Mouse (Mus musculus) stomach, embryonic 14.5 days (tissue): ENCODE measurements around the gene Bicral. TPM values are rescaled to one million over a fixed set of nuclear protein-coding genes. Genes with fewer than 3 reads are reported as not detected.

ENCODE experiments used
- ATAC-seq: fragments of 200-750 bp; cut with Nextera tagmentation; 2 replicates; pipeline ENCODE4 v1.8.0; 2017; ENCODE audit warnings: low read depth, moderate TSS enrichment; ENCODE audit not compliant: insufficient number of reproducible peaks, insufficient read depth, low FRiP score
- H3K27ac ChIP-seq: fragments of 300-500 bp; sonication (generic); 2 replicates; pipeline ENCODE4 v1.5.1; 2014; ENCODE audit warnings: mild to moderate bottlenecking, low read length, moderate library complexity, mixed read lengths
- H3K27me3 ChIP-seq: fragments of 300-500 bp; sonication (generic); 2 replicates; pipeline ENCODE4 v1.6.1; 2014; ENCODE audit warnings: low read length, control low read depth, mixed read lengths; ENCODE audit not compliant: control insufficient read depth, insufficient read depth
- H3K36me3 ChIP-seq: fragments of 300-500 bp; sonication (generic); 2 replicates; pipeline ENCODE4 v1.6.1; 2014; ENCODE audit warnings: mild to moderate bottlenecking, control low read depth, low read length, moderate library complexity, mixed read lengths; ENCODE audit not compliant: control insufficient read depth, insufficient read depth
- H3K4me1 ChIP-seq: fragments of 300-500 bp; sonication (generic); 2 replicates; pipeline ENCODE4 v1.6.1; 2014; ENCODE audit warnings: low read length, control low read depth, mixed read lengths; ENCODE audit not compliant: control insufficient read depth, insufficient read depth
- H3K4me2 ChIP-seq: fragments of 300-500 bp; sonication (generic); replicated peaks from 2 replicates; pipeline ENCODE4 v1.6.1; 2014; ENCODE audit warnings: low read depth, low read length, control low read depth
- H3K4me3 ChIP-seq: fragments of 300-500 bp; sonication (generic); 2 replicates; pipeline ENCODE4 v1.5.1; 2014; ENCODE audit warnings: low read depth, low read length, control low read depth
- H3K9ac ChIP-seq: fragments of 300-500 bp; sonication (generic); replicated peaks from 2 replicates; pipeline ENCODE4 v1.6.1; 2014; ENCODE audit warnings: low read depth, mild to moderate bottlenecking, control low read depth, low read length, moderate library complexity, mixed read lengths
- H3K9me3 ChIP-seq: fragments of 300-500 bp; sonication (generic); 2 replicates; pipeline ENCODE4 v1.6.1; 2016; ENCODE audit warnings: low read depth, low read length, control low read depth; ENCODE audit not compliant: control insufficient read depth
- WGBS: fragments of 180-500 bp; shearing (Covaris S2); extraction: QIAGEN DNeasy Blood & Tissue Kit; methylation state at CpG from one replicate; pipeline ENCODE4 v1.1.7; 2014; 5-methylcytosine and 5-hydroxymethylcytosine counted together
- polyA plus RNA-seq: library from polyadenylated mRNA; unstranded; fragments of >200 nt; fragmentation: Nextera tagmentation; extraction: Ambion mirVana; gene quantifications from 2 replicates; pipeline ENCODE4 v1.2.1, GENCODE M21; 2014

The Bicral gene
- polyA plus RNA-seq, 1 experiment from 2014 or later, result 6.6 TPM

- no peaks in the 10 kb centered on the region for H3K9me3 ChIP-seq
- no peak overlapping the region for H3K27ac ChIP-seq
- no peak for ATAC-seq
- no peak overlapping the region for H3K4me3 ChIP-seq
- peak overlapping the region; percentile 64; the same call in 1 of the 2 replicates for H3K4me2 ChIP-seq
- 31% methylated on average over 2 of the region's 2 CpGs for WGBS
- no peak overlapping the region for H3K9ac ChIP-seq
- no peaks in the 10 kb centered on the region for H3K27me3 ChIP-seq
- H3K36me3 ChIP-seq, result peaks cover 42% of the 10 kb centered on the region
- no peaks in the 10 kb centered on the region for H3K4me1 ChIP-seq
Measured at GRCm38 (mm10) chr17:46774131-46774472, 84.2 kb downstream of the Bicral start.

GRCm38 (mm10) chr17:46773278-46774130 lies 84.8 kb downstream of the Bicral start:
- Histone ChIP-seq H3K27me3 (no peaks in the 10 kb centered on the region), H3K9me3 (no peaks in the 10 kb centered on the region), H3K36me3 (peaks cover 36% of the 10 kb centered on the region), H3K4me1 (no peaks in the 10 kb centered on the region), H3K4me2 (peak overlapping the region; percentile 64), H3K9ac (peak overlapping the region; percentile 63), H3K27ac (peak overlapping the region; percentile 75; the same call in 1 of the 2 replicates), H3K4me3 (peak overlapping the region; percentile 71)
- WGBS, result 9% methylated on average over 20 of the region's 20 CpGs
- ATAC-seq, result no peak

GRCm38 (mm10) chr17:46772404-46773277 lies 85.6 kb downstream of the Bicral start, which contains the start of gene 2310039H08Rik:
2310039H08Rik (plus strand) TSS chr17:46772635.
- Histone ChIP-seq H3K4me3 (peak within 1 kb of the TSS; percentile 71), H3K36me3 (peaks cover 27% of the 10 kb centered on the region), H3K27me3 (no peaks in the 10 kb centered on the region), H3K27ac (peak within 1 kb of the TSS; percentile 75), H3K9me3 (no peaks in the 10 kb centered on the region), H3K4me2 (peak within 1 kb of the TSS; percentile 64), H3K4me1 (no peaks in the 10 kb centered on the region), H3K9ac (peak within 1 kb of the TSS; percentile 63)
- ATAC-seq, result peak; percentile 88
- WGBS, result under 1% methylated on average over 50 of the region's 50 CpGs

- Histone ChIP-seq H3K4me1 (no peaks in the 10 kb centered on the region), H3K27ac (peak overlapping the region; percentile 75), H3K9ac (peak overlapping the region; percentile 63; the same call in 1 of the 2 replicates), H3K4me3 (peak overlapping the region; percentile 71), H3K4me2 (peak overlapping the region; percentile 64), H3K9me3 (no peaks in the 10 kb centered on the region), H3K27me3 (no peaks in the 10 kb centered on the region), H3K36me3 (peaks cover 22% of the 10 kb centered on the region)
- 5% methylated on average over 5 of the region's 5 CpGs for WGBS
- no peak for ATAC-seq
Measured at GRCm38 (mm10) chr17:46772038-46772403, 86.3 kb downstream of the Bicral start.

GRCm38 (mm10) chr17:46771616-46772015 lies 86.7 kb downstream of the Bicral start:
- Histone ChIP-seq H3K9me3 (no peaks in the 10 kb centered on the region), H3K36me3 (peaks cover 20% of the 10 kb centered on the region), H3K4me1 (no peaks in the 10 kb centered on the region), H3K27ac (peak overlapping the region; percentile 75; the same call in 1 of the 2 replicates), H3K4me2 (peak overlapping the region; percentile 64), H3K4me3 (peak overlapping the region; percentile 71), H3K9ac (peak overlapping the region; percentile 63; the same call in 1 of the 2 replicates), H3K27me3 (no peaks in the 10 kb centered on the region)
- WGBS, result 53% methylated on average over 17 of the region's 17 CpGs
- no peak for ATAC-seq

- ATAC-seq, result no peak
- H3K9ac ChIP-seq, result no peak overlapping the region
- H3K27me3 ChIP-seq, result no peaks in the 10 kb centered on the region
- no peaks in the 10 kb centered on the region for H3K9me3 ChIP-seq
- H3K4me2 ChIP-seq, result no peak overlapping the region
- no peak overlapping the region for H3K4me3 ChIP-seq
- H3K36me3 ChIP-seq, result peaks cover 14% of the 10 kb centered on the region
- WGBS, result 89% methylated on average over 4 of the region's 4 CpGs
- H3K4me1 ChIP-seq, result no peaks in the 10 kb centered on the region
- no peak overlapping the region for H3K27ac ChIP-seq
Measured at GRCm38 (mm10) chr17:46771025-46771424, 87.3 kb downstream of the Bicral start.

- WGBS, result 91% methylated on average over 11 of the region's 11 CpGs
- Histone ChIP-seq H3K4me3 (no peak overlapping the region), H3K9ac (no peak overlapping the region), H3K36me3 (peaks cover 9% of the 10 kb centered on the region; the same call in 1 of the 2 replicates), H3K9me3 (no peaks in the 10 kb centered on the region), H3K27ac (no peak overlapping the region), H3K27me3 (no peaks in the 10 kb centered on the region), H3K4me2 (no peak overlapping the region), H3K4me1 (no peaks in the 10 kb centered on the region)
- ATAC-seq, result no peak
Measured at GRCm38 (mm10) chr17:46770546-46770945, 87.7 kb downstream of the Bicral start.

GRCm38 (mm10) chr17:46767868-46768267 lies 90.4 kb downstream of the Bicral start:
- ATAC-seq, result no peak
- Histone ChIP-seq H3K4me1 (no peaks in the 10 kb centered on the region), H3K9ac (no peak overlapping the region), H3K9me3 (no peaks in the 10 kb centered on the region), H3K27me3 (no peaks in the 10 kb centered on the region), H3K4me2 (no peak overlapping the region), H3K27ac (no peak overlapping the region), H3K4me3 (no peak overlapping the region), H3K36me3 (no peaks in the 10 kb centered on the region)
- 51% methylated on average over 8 of the region's 8 CpGs for WGBS
